Comparison of ENCODE assay signal across 8 mouse cellular contexts in the genomic region with DNA sequence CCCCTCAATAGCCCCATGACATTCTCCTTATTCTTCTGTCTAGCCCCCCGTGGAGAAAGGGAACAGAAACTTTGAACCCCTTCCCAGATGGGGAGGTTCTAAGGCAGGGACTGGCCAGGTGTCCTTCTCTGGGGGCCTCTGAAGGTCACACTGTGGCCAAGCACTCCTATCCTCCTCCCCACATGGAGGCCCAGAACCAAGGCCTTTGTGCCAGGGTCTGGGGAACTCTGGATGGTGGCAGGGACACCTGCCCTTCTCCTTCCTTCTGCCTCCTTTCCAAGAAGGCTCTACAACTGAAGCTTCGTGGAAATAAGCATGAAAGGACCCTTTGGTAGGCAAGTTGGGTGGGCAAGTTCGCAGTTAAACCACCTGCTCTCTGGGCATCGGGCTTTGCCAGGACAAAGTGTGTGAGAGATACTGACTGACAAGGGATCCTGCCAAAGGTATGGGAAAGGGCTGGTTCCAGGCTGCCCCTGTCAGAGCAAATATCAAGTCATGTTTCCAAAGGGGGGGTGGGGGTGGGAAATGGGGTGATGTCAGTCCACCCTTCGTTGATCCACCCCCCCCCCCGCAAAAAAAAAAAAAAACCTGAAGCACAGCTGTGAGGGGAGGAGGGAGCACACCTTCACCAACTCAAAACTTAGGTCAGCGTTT. TPM values are rescaled to one million over a fixed set of nuclear protein-coding genes. Genes with fewer than 3 reads are reported as not detected.
DNase-seq lines count a peak whose midpoint lies in the region; ATAC-seq lines count a peak whose summit lies in the region.

No protein-coding gene starts in this region.

- peaks cover 15% of the 10 kb centered on the region for H3K4me1 ChIP-seq in embryonic facial prominence, embryonic 11.5 days (ENCODE audit: control insufficient read depth, insufficient read depth, low read length)
- peaks cover 44% of the 10 kb centered on the region for H3K4me1 ChIP-seq in hindbrain, embryonic 16.5 days (ENCODE audit: control insufficient read depth, insufficient read depth, low read depth, low read length)
- peaks cover 75% of the 10 kb centered on the region for H3K4me1 ChIP-seq in midbrain, embryonic 10.5 days

- H3K27ac ChIP-seq in embryonic facial prominence, embryonic 11.5 days (replicated peaks; ENCODE audit: low read depth, low read length), result peak overlapping the region; percentile 91
- H3K27ac ChIP-seq in hindbrain, embryonic 16.5 days (ENCODE audit: low read depth, low read length), result peak overlapping the region; percentile 89
- peak overlapping the region; percentile 99 for H3K27ac ChIP-seq in midbrain, embryonic 10.5 days (replicated peaks)

- peak overlapping the region; percentile 91 for H3K4me3 ChIP-seq in embryonic facial prominence, embryonic 11.5 days (ENCODE audit: low read depth, low read length)
- H3K4me3 ChIP-seq in hindbrain, embryonic 16.5 days (ENCODE audit: low read length), result peak overlapping the region; percentile 81
- peak overlapping the region; percentile 98 for H3K4me3 ChIP-seq in midbrain, embryonic 10.5 days

- peaks cover 3% of the 10 kb centered on the region; the same call in 1 of the 2 replicates for H3K36me3 ChIP-seq in embryonic facial prominence, embryonic 11.5 days (replicated peaks; ENCODE audit: control insufficient read depth, insufficient read depth, low read depth, low read length)
- peaks cover 4% of the 10 kb centered on the region for H3K36me3 ChIP-seq in hindbrain, embryonic 16.5 days (ENCODE audit: control insufficient read depth, insufficient read depth, low read length)
- peaks cover 27% of the 10 kb centered on the region for H3K36me3 ChIP-seq in midbrain, embryonic 10.5 days

- peak; percentile 53 for DNase-seq in kidney, adult 11 months
- DNase-seq in kidney, postnatal 4 days, result no peak
- DNase-seq in embryonic facial prominence, embryonic 11.5 days (ENCODE audit: low spot score), result no peak
- no peak for DNase-seq in midbrain, embryonic 10.5 days (ENCODE audit: low spot score)
- DNase-seq in right cerebral cortex, postnatal 10 days (ENCODE audit: low spot score in 2 of 2), result no peak
- DNase-seq in thymus, postnatal 36 days, result no peak
- no peak for DNase-seq in right cerebral cortex, adult 2 months (ENCODE audit: low spot score in 2 of 2)

- H3K9ac ChIP-seq in embryonic facial prominence, embryonic 11.5 days (replicated peaks; ENCODE audit: low read length), result peak overlapping the region; percentile 97
- peak overlapping the region; percentile 90 for H3K9ac ChIP-seq in hindbrain, embryonic 16.5 days (ENCODE audit: low read depth, low read length)

- no peak for ATAC-seq in embryonic facial prominence, embryonic 11.5 days (replicated peaks; ENCODE audit: insufficient number of reproducible peaks, low FRiP score, low TSS enrichment, low read depth)
- ATAC-seq in hindbrain, embryonic 16.5 days, result no peak

- 12% methylated on average over 7 of the region's 7 CpGs for WGBS in embryonic facial prominence, embryonic 11.5 days
- WGBS in hindbrain, embryonic 16.5 days, result 6% methylated on average over 6 of the region's 7 CpGs
- WGBS in midbrain, embryonic 10.5 days, result 15% methylated on average over 7 of the region's 7 CpGs

- no peaks in the 10 kb centered on the region for H3K27me3 ChIP-seq in embryonic facial prominence, embryonic 11.5 days (ENCODE audit: control insufficient read depth, insufficient read depth, low read length)
- H3K27me3 ChIP-seq in hindbrain, embryonic 16.5 days (replicated peaks; ENCODE audit: control insufficient read depth, insufficient read depth, low read length), result no peaks in the 10 kb centered on the region
- H3K27me3 ChIP-seq in midbrain, embryonic 10.5 days (ENCODE audit: low read depth, poor library complexity, severe bottlenecking), result peaks cover 11% of the 10 kb centered on the region

- peak overlapping the region; percentile 87 for H3K4me2 ChIP-seq in embryonic facial prominence, embryonic 11.5 days (ENCODE audit: low read depth, low read length)
- peak overlapping the region; percentile 59 for H3K4me2 ChIP-seq in hindbrain, embryonic 16.5 days (ENCODE audit: low read length)

- no peaks in the 10 kb centered on the region for H3K9me3 ChIP-seq in embryonic facial prominence, embryonic 11.5 days (replicated peaks; ENCODE audit: control insufficient read depth, low read length)
- H3K9me3 ChIP-seq in hindbrain, embryonic 16.5 days (ENCODE audit: control insufficient read depth, low read length), result no peaks in the 10 kb centered on the region
- H3K9me3 ChIP-seq in midbrain, embryonic 10.5 days (replicated peaks), result no peaks in the 10 kb centered on the region

RNA-seq across cellular contexts. Expression of gene Vegfa, which starts 2.5 kb away (rescaled TPM):
- polyA plus RNA-seq in embryonic facial prominence, embryonic 11.5 days (2014; fragmentation: Nextera tagmentation; extraction: Ambion mirVana), result 2.9 and 3.2 TPM in 2 replicates
- 3.7 and 3.8 TPM in 2 replicates for polyA plus RNA-seq in hindbrain, embryonic 16.5 days (2015; fragmentation: Nextera tagmentation; extraction: Ambion mirVana)
- 2.1 and 2.3 TPM in 2 replicates for polyA plus RNA-seq in midbrain, embryonic 10.5 days (2016; fragmentation: Nextera tagmentation; extraction: Ambion mirVana)
